Mouse (Mus musculus): ENCODE results near the gene Socs1.

GRCm38 (mm10) chr16:10786288-10786687 is 952 bp upstream of the Socs1 start:
- TF ChIP-seq POLR2A (IDR thresholded peaks at IDR 0.05; ENCODE audit: insufficient read depth, low read length): no peak
- TF ChIP-seq CTCF (IDR thresholded peaks at IDR 0.05; ENCODE audit: low read depth, low read length): peak; percentile 86
- TF ChIP-seq EP300 (IDR thresholded peaks at IDR 0.05; ENCODE audit: insufficient read depth, low read depth, low read length): 0 out of 2 replicates have a peak, but pooled peaks have one; percentile 38

Measured in ES-Bruce4 (cell line).